Mouse (Mus musculus) liver, embryonic 11.5 days (tissue): Measurements from ENCODE around the gene Tmem88. TPM values are rescaled to one million over a fixed set of nuclear protein-coding genes. Genes with fewer than 3 reads are reported as not detected.

ENCODE experiments used
- ATAC-seq: fragments of 200-750 bp; cut with Nextera tagmentation; replicated peaks from 2 replicates; pipeline ENCODE4 v1.8.0; 2017; ENCODE audit warnings: moderate number of reproducible peaks, mild to moderate bottlenecking, moderate TSS enrichment, moderate library complexity; ENCODE audit not compliant: low FRiP score
- DNase-seq: peaks from one replicate; pipeline ENCODE4 v3.0.0-alpha.2; 2017; ENCODE audit warnings: low spot score
- H3K27ac ChIP-seq: fragments of 300-500 bp; sonication (generic); 2 replicates; pipeline ENCODE4 v1.5.1; 2014; ENCODE audit warnings: mild to moderate bottlenecking, low read depth, low read length, control low read depth
- H3K27me3 ChIP-seq: fragments of 300-500 bp; sonication (generic); replicated peaks from 2 replicates; pipeline ENCODE4 v1.6.1; 2014; ENCODE audit warnings: low read length, mixed read lengths; ENCODE audit not compliant: control insufficient read depth, insufficient read depth
- H3K36me3 ChIP-seq: fragments of 300-500 bp; sonication (generic); 2 replicates; pipeline ENCODE4 v1.6.1; 2014; ENCODE audit warnings: mild to moderate bottlenecking, low read length, moderate library complexity, mixed read lengths; ENCODE audit not compliant: control insufficient read depth, insufficient read depth
- H3K4me1 ChIP-seq: fragments of 300-500 bp; sonication (generic); replicated peaks from 2 replicates; pipeline ENCODE4 v1.6.1; 2014; ENCODE audit warnings: low read length, mixed read lengths; ENCODE audit not compliant: control insufficient read depth, insufficient read depth
- H3K4me2 ChIP-seq: fragments of 300-500 bp; sonication (generic); 2 replicates; pipeline ENCODE4 v1.6.1; 2014; ENCODE audit warnings: mild to moderate bottlenecking, control low read depth, moderate library complexity
- H3K4me3 ChIP-seq: fragments of 300-500 bp; sonication (generic); 2 replicates; pipeline ENCODE4 v1.5.1; 2014; ENCODE audit warnings: low read depth, low read length, control low read depth
- H3K9ac ChIP-seq: fragments of 300-500 bp; sonication (generic); 2 replicates; pipeline ENCODE4 v1.6.1; 2014; ENCODE audit warnings: low read depth, low read length, control low read depth
- H3K9me3 ChIP-seq: fragments of 300-500 bp; sonication (generic); 2 replicates; pipeline ENCODE4 v1.6.1; 2016; ENCODE audit warnings: low read length, inconsistent platforms, mixed read lengths; ENCODE audit not compliant: control insufficient read depth
- WGBS: fragments of 180-500 bp; shearing (Covaris S2); extraction: QIAGEN DNeasy Blood & Tissue Kit; methylation state at CpG from one replicate; pipeline ENCODE4 v1.1.7; 2014; 5-methylcytosine and 5-hydroxymethylcytosine counted together
- polyA plus RNA-seq: library from polyadenylated mRNA; unstranded; fragments of >200 nt; fragmentation: Nextera tagmentation; extraction: Ambion mirVana; gene quantifications from 2 replicates; pipeline ENCODE4 v1.2.1, GENCODE M21; 2014

Tmem88 gene
- polyA plus RNA-seq, 1 experiment from 2014 or later, result 26.2 TPM

- Histone ChIP-seq H3K36me3 (no peaks in the 10 kb centered on the region), H3K27me3 (no peaks in the 10 kb centered on the region; the same call in 1 of the 2 replicates), H3K4me3 (no peak overlapping the region), H3K9me3 (no peaks in the 10 kb centered on the region), H3K4me2 (no peak overlapping the region), H3K9ac (no peak overlapping the region), H3K4me1 (peaks cover under 1% of the 10 kb centered on the region), H3K27ac (no peak overlapping the region)
- 70% methylated on average over 10 of the region's 10 CpGs for WGBS
- DNase-seq (no peak), ATAC-seq (no peak)
These were observed 15.4 kb downstream of the Tmem88 start for GRCm38 (mm10) chr11:69382478-69383105.

- no peak overlapping the region for H3K4me2 ChIP-seq
- no peaks in the 10 kb centered on the region for H3K36me3 ChIP-seq
- no peak overlapping the region for H3K9ac ChIP-seq
- no peak overlapping the region for H3K4me3 ChIP-seq
- WGBS, result 81% methylated on average over 6 of the region's 6 CpGs
- DNase-seq (no peak), ATAC-seq (no peak)
- no peak overlapping the region for H3K27ac ChIP-seq
- no peaks in the 10 kb centered on the region for H3K9me3 ChIP-seq
- peaks cover 2% of the 10 kb centered on the region for H3K4me1 ChIP-seq
- H3K27me3 ChIP-seq, result no peaks in the 10 kb centered on the region
These were observed 16.7 kb downstream of the Tmem88 start for GRCm38 (mm10) chr11:69381356-69381755.

GRCm38 (mm10) chr11:69379600-69379999, 18.4 kb downstream of the Tmem88 start:
- no peak overlapping the region for H3K4me3 ChIP-seq
- H3K36me3 ChIP-seq, result no peaks in the 10 kb centered on the region
- H3K9me3 ChIP-seq, result no peaks in the 10 kb centered on the region
- no peaks in the 10 kb centered on the region for H3K27me3 ChIP-seq
- no peak overlapping the region for H3K27ac ChIP-seq
- H3K4me2 ChIP-seq, result no peak overlapping the region; the same call in 1 of the 2 replicates
- WGBS, result 53% methylated on average over 3 of the region's 3 CpGs
- peaks cover 2% of the 10 kb centered on the region for H3K4me1 ChIP-seq
- no peak overlapping the region for H3K9ac ChIP-seq
- DNase-seq (no peak), ATAC-seq (no peak)

GRCm38 (mm10) chr11:69377766-69378165, 20.3 kb downstream of the Tmem88 start:
- Histone ChIP-seq H3K4me3 (no peak overlapping the region), H3K36me3 (no peaks in the 10 kb centered on the region), H3K27ac (peak overlapping the region; percentile 25; the same call in 1 of the 2 replicates), H3K27me3 (no peaks in the 10 kb centered on the region), H3K4me2 (no peak overlapping the region), H3K4me1 (peaks cover 18% of the 10 kb centered on the region), H3K9ac (no peak overlapping the region), H3K9me3 (no peaks in the 10 kb centered on the region)
- DNase-seq, result no peak
- 60% methylated on average over 3 of the region's 3 CpGs for WGBS
- no peak for ATAC-seq

GRCm38 (mm10) chr11:69375646-69376045, 22.4 kb downstream of the Tmem88 start:
- DNase-seq (no peak), ATAC-seq (no peak)
- no peak overlapping the region for H3K4me3 ChIP-seq
- no peak overlapping the region for H3K27ac ChIP-seq
- H3K36me3 ChIP-seq, result no peaks in the 10 kb centered on the region
- 74% methylated on average over 4 of the region's 4 CpGs for WGBS
- no peaks in the 10 kb centered on the region for H3K9me3 ChIP-seq
- no peak overlapping the region for H3K4me2 ChIP-seq
- peaks cover 38% of the 10 kb centered on the region for H3K4me1 ChIP-seq
- H3K27me3 ChIP-seq, result no peaks in the 10 kb centered on the region
- no peak overlapping the region for H3K9ac ChIP-seq

- peaks cover 2% of the 10 kb centered on the region for H3K27me3 ChIP-seq
- H3K4me2 ChIP-seq, result peak overlapping the region; percentile 64
- H3K9ac ChIP-seq, result peak overlapping the region; percentile 59
- no peaks in the 10 kb centered on the region for H3K9me3 ChIP-seq
- H3K27ac ChIP-seq, result peak overlapping the region; percentile 79
- WGBS, result 69% methylated on average over 16 of the region's 16 CpGs
- H3K4me3 ChIP-seq, result peak overlapping the region; percentile 32
- peaks cover 42% of the 10 kb centered on the region for H3K4me1 ChIP-seq
- no peaks in the 10 kb centered on the region for H3K36me3 ChIP-seq
- peak; percentile 94 for ATAC-seq
- DNase-seq, result no peak
These were observed 24.6 kb downstream of the Tmem88 start for GRCm38 (mm10) chr11:69373223-69373965.

- WGBS, result 54% methylated on average over 3 of the region's 3 CpGs
- peak overlapping the region; percentile 32; the same call in 1 of the 2 replicates for H3K4me3 ChIP-seq
- H3K27ac ChIP-seq, result peak overlapping the region; percentile 79
- H3K4me2 ChIP-seq, result peak overlapping the region; percentile 64
- peaks cover 8% of the 10 kb centered on the region for H3K27me3 ChIP-seq
- no peaks in the 10 kb centered on the region for H3K36me3 ChIP-seq
- H3K9me3 ChIP-seq, result no peaks in the 10 kb centered on the region
- DNase-seq (no peak), ATAC-seq (no peak)
- H3K4me1 ChIP-seq, result peaks cover 48% of the 10 kb centered on the region
- H3K9ac ChIP-seq, result no peak overlapping the region; the same call in 1 of the 2 replicates
These were observed 25.3 kb downstream of the Tmem88 start for GRCm38 (mm10) chr11:69372780-69373170.

GRCm38 (mm10) chr11:69372056-69372779, 25.8 kb downstream of the Tmem88 start:
- Histone ChIP-seq H3K9me3 (no peaks in the 10 kb centered on the region), H3K27ac (peak overlapping the region; percentile 79), H3K4me2 (peak overlapping the region; percentile 64), H3K4me1 (peaks cover 51% of the 10 kb centered on the region), H3K4me3 (peak overlapping the region; percentile 9; the same call in 1 of the 2 replicates), H3K36me3 (no peaks in the 10 kb centered on the region), H3K9ac (peak overlapping the region; percentile 48; the same call in 1 of the 2 replicates), H3K27me3 (peaks cover 10% of the 10 kb centered on the region)
- ATAC-seq, result peak; percentile 46
- 36% methylated on average over 12 of the region's 12 CpGs for WGBS
- peak; percentile 51 for DNase-seq
